Mouse (Mus musculus): Measurements from ENCODE around the gene Znrf3. TPM values are rescaled to one million over a fixed set of nuclear protein-coding genes. Genes with fewer than 3 reads are reported as not detected.

The Znrf3 gene
- polyA plus RNA-seq, 1 experiment, result 2.2 TPM

DNA sequence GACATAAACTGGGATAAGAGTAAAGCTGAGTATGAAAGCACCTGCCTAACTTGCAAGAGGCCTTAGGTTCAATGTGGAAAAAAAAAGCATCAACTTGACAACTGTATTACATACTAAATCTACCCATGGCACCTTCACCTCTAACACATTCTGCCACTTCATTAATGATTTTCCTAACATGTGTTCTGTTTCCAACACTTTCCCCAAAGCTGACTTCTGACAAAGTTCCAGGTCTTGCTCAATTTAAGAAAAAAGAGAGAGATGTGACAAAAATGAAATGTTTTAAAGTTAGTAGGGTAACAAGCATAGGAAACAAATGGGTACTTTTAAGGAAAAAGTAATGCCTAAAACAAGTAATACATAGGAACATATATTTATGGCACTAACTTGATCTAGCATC is 76.2 kb downstream of the Znrf3 start:
- H3K4me1 ChIP-seq (ENCODE audit: control insufficient read depth, insufficient read depth, low read length), result peaks cover 10% of the 10 kb centered on the region
- no peak overlapping the region for H3K27ac ChIP-seq (ENCODE audit: insufficient read depth, low read depth, low read length)
- TF ChIP-seq POLR2A (IDR thresholded peaks at IDR 0.05; ENCODE audit: borderline replicate concordance, low read depth, low read length) (no peak), CTCF (IDR thresholded peaks at IDR 0.05; ENCODE audit: low read depth, low read length) (no peak)
- H3K4me3 ChIP-seq (ENCODE audit: insufficient read depth, low read length), result no peak overlapping the region

DNA sequence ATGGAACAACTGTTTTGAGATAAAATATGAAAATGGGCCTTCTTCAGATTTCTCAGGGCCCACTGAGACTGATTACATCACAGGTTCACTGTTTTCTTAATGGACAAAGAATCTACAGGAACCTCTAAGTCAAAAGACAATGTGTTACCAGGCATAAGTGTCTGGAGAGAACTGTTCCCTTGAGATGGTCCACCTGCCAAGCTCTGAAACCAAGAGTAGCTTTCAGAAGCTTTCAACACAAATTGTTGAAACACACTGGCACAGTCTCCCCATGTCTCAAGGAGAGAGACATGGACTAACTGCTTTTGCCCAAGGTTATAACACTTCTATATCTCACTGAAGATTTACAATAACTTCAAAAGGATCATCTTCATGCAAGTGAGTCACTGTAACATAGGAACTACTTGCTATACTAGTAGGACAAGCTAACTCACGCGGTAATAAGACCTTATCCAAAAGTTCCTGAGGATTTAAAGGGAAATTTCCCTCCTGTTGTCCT is 89.3 kb downstream of the Znrf3 start:
- Histone ChIP-seq H3K4me3 (ENCODE audit: insufficient read depth, low read length) (no peak overlapping the region), H3K27ac (ENCODE audit: insufficient read depth, low read depth, low read length) (peak overlapping the region; percentile 34), H3K4me1 (ENCODE audit: control insufficient read depth, insufficient read depth, low read length) (peaks cover 37% of the 10 kb centered on the region)
- TF ChIP-seq CTCF (IDR thresholded peaks at IDR 0.05; ENCODE audit: low read depth, low read length) (no peak), POLR2A (IDR thresholded peaks at IDR 0.05; ENCODE audit: borderline replicate concordance, low read depth, low read length) (no peak)

GRCm38 (mm10) chr11:5354753-5355152 is 89.9 kb downstream of the Znrf3 start:
- TF ChIP-seq POLR2A (IDR thresholded peaks at IDR 0.05; ENCODE audit: borderline replicate concordance, low read depth, low read length) (no peak), CTCF (IDR thresholded peaks at IDR 0.05; ENCODE audit: low read depth, low read length) (no peak)
- Histone ChIP-seq H3K27ac (ENCODE audit: insufficient read depth, low read depth, low read length) (peak overlapping the region; percentile 40), H3K4me3 (ENCODE audit: insufficient read depth, low read length) (no peak overlapping the region), H3K4me1 (ENCODE audit: control insufficient read depth, insufficient read depth, low read length) (peaks cover 37% of the 10 kb centered on the region)

- Histone ChIP-seq H3K4me1 (ENCODE audit: control insufficient read depth, insufficient read depth, low read length) (peaks cover 33% of the 10 kb centered on the region), H3K27ac (ENCODE audit: insufficient read depth, low read depth, low read length) (no peak overlapping the region), H3K4me3 (ENCODE audit: insufficient read depth, low read length) (no peak overlapping the region)
- TF ChIP-seq CTCF (IDR thresholded peaks at IDR 0.05; ENCODE audit: low read depth, low read length) (no peak), POLR2A (IDR thresholded peaks at IDR 0.05; ENCODE audit: borderline replicate concordance, low read depth, low read length) (no peak)
These were observed 91.6 kb downstream of the Znrf3 start for GRCm38 (mm10) chr11:5353032-5353431.

DNA sequence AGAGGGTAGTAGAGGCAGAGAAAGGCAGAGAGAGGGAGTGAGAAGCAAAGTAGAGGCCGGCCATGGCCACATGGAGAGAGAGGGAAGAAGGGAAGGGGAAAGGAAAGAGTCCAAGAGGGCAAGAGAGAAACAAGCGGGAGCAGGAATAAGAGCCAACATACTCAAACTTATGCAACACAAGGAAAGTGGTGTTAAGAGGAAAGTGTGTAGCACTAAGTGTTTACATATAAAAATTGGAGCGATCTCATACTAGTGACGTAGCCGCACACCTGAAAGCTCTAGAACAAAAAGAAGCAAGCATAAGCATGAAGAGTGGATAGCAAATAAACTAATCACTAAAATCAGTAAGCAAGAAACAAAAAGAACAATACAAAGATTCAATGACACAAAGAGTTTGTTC is 95.2 kb downstream of the Znrf3 start:
- no peak overlapping the region for H3K4me3 ChIP-seq (ENCODE audit: insufficient read depth, low read length)
- peaks cover 14% of the 10 kb centered on the region for H3K4me1 ChIP-seq (ENCODE audit: control insufficient read depth, insufficient read depth, low read length)
- TF ChIP-seq CTCF (IDR thresholded peaks at IDR 0.05; ENCODE audit: low read depth, low read length) (no peak), POLR2A (IDR thresholded peaks at IDR 0.05; ENCODE audit: borderline replicate concordance, low read depth, low read length) (no peak)
- no peak overlapping the region for H3K27ac ChIP-seq (ENCODE audit: insufficient read depth, low read depth, low read length)

DNA sequence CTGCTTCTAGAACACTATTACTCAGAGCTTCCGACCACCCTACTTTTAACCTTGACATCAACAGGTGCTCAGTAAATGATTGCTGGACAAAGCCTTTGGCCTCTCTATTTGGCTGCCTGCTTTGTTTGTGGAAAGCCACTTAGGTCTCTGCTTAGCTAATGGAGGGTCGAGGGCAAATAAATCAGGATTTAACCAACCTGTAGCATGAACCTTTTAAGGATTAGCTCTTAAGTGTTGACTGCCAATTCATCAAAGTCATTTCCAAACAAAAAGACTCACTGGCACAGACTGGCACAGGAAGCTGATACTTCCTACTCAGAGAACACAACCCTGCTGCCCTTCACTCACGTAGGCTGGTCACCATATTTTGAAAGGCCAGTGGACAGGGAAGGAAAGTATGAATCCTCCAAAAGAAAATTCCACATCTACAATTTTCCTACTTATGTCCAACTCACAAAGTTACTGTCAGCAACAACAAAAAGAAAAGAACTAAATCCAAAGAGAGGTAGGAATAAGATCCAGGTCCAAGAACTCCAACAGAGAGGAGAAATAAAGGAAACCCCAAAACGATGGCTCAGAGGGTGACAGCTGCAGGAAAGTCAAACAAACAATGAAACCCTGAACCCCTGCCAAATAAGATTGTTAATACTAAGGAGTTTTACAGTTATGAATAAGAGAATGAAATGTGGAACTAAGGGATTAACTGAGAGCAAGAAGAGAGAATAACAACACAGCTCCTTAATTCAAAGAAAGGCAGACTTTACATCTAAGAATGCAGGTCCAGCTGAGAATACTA is 97.6 kb downstream of the Znrf3 start:
- H3K4me1 ChIP-seq (ENCODE audit: control insufficient read depth, insufficient read depth, low read length), result peaks cover 7% of the 10 kb centered on the region
- TF ChIP-seq POLR2A (IDR thresholded peaks at IDR 0.05; ENCODE audit: borderline replicate concordance, low read depth, low read length), result no peak
- no peak for TF ChIP-seq CTCF (IDR thresholded peaks at IDR 0.05; ENCODE audit: low read depth, low read length)
- H3K4me3 ChIP-seq (ENCODE audit: insufficient read depth, low read length), result no peak overlapping the region
- no peak overlapping the region for H3K27ac ChIP-seq (ENCODE audit: insufficient read depth, low read depth, low read length)

DNA sequence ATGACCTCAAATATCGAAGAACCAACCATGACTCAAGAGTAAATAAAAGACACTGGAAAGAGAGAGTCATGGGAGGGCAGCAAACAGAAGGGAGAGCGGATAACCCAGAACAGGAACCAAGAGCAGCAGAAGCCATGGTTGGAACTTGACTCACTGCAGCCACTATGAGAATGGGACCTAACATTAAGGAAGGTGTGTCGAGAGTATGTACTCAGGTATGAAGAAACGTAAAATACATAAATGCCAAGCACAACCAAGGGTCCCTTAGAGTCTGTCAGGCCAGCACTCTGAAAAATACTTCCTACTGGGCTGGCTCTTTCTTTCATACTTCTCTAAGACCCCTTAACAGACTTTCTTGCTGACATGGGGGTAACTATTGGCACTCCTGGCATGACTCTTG is 100.9 kb downstream of the Znrf3 start:
- H3K27ac ChIP-seq (ENCODE audit: insufficient read depth, low read depth, low read length), result no peak overlapping the region
- no peak overlapping the region for H3K4me3 ChIP-seq (ENCODE audit: insufficient read depth, low read length)
- TF ChIP-seq POLR2A (IDR thresholded peaks at IDR 0.05; ENCODE audit: borderline replicate concordance, low read depth, low read length) (no peak), CTCF (IDR thresholded peaks at IDR 0.05; ENCODE audit: low read depth, low read length) (no peak)
- peaks cover 11% of the 10 kb centered on the region for H3K4me1 ChIP-seq (ENCODE audit: control insufficient read depth, insufficient read depth, low read length)

DNA sequence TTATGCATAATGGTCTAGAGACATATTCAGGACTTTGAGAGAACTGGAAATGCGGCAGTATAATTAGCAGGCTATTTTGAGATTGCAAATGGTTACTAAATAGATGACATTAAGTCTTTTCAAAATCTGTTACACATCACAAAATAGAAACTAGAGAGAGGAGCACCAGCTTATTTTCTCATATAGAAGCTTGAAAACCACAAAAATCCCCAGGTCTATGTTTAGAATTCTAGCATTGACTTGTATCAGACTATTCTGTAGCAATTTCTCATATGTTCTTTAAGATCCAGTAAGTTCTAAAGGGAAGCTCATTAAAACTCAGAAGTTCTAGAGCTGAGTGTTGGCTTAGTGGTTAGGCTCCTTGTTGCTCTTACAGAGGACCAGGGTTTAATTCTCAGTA is 104.9 kb downstream of the Znrf3 start:
- no peak overlapping the region for H3K27ac ChIP-seq (ENCODE audit: insufficient read depth, low read depth, low read length)
- no peak for TF ChIP-seq CTCF (IDR thresholded peaks at IDR 0.05; ENCODE audit: low read depth, low read length)
- H3K4me3 ChIP-seq (ENCODE audit: insufficient read depth, low read length), result no peak overlapping the region
- peaks cover 13% of the 10 kb centered on the region for H3K4me1 ChIP-seq (ENCODE audit: control insufficient read depth, insufficient read depth, low read length)

GRCm38 (mm10) chr11:5336852-5337251 is 107.8 kb downstream of the Znrf3 start:
- H3K4me3 ChIP-seq (ENCODE audit: insufficient read depth, low read length), result no peak overlapping the region
- TF ChIP-seq POLR2A (IDR thresholded peaks at IDR 0.05; ENCODE audit: borderline replicate concordance, low read depth, low read length) (no peak), CTCF (IDR thresholded peaks at IDR 0.05; ENCODE audit: low read depth, low read length) (no peak)

GRCm38 (mm10) chr11:5336269-5336668 is 108.4 kb downstream of the Znrf3 start:
- no peak overlapping the region for H3K27ac ChIP-seq (ENCODE audit: insufficient read depth, low read depth, low read length)
- TF ChIP-seq POLR2A (IDR thresholded peaks at IDR 0.05; ENCODE audit: borderline replicate concordance, low read depth, low read length) (no peak), CTCF (IDR thresholded peaks at IDR 0.05; ENCODE audit: low read depth, low read length) (no peak)
- peaks cover 19% of the 10 kb centered on the region for H3K4me1 ChIP-seq (ENCODE audit: control insufficient read depth, insufficient read depth, low read length)

More at GRCm38 (mm10) chr11:5336852-5337251, 107.8 kb downstream of the Znrf3 start:
- H3K27ac ChIP-seq (ENCODE audit: insufficient read depth, low read depth, low read length), result no peak overlapping the region
- peaks cover 19% of the 10 kb centered on the region for H3K4me1 ChIP-seq (ENCODE audit: control insufficient read depth, insufficient read depth, low read length)

More at GRCm38 (mm10) chr11:5336269-5336668, 108.4 kb downstream of the Znrf3 start:
- no peak overlapping the region for H3K4me3 ChIP-seq (ENCODE audit: insufficient read depth, low read length)
